Mouse (Mus musculus) forebrain, embryonic 13.5 days (tissue): ENCODE results near the gene Homer1. TPM values are rescaled to one million over a fixed set of nuclear protein-coding genes. Genes with fewer than 3 reads are reported as not detected.

Experiments used
- ATAC-seq: fragments of 200-750 bp; cut with Nextera tagmentation; 2 replicates; pipeline ENCODE4 v1.8.0; 2017
- H3K27ac ChIP-seq: fragments of 300-500 bp; sonication (generic); 2 replicates; pipeline ENCODE4 v1.5.1; 2015; ENCODE audit warnings: inconsistent platforms, mild to moderate bottlenecking, moderate library complexity
- H3K27me3 ChIP-seq: fragments of 300-500 bp; sonication (generic); 2 replicates; pipeline ENCODE4 v1.6.1; 2015; ENCODE audit warnings: mild to moderate bottlenecking, inconsistent platforms
- H3K36me3 ChIP-seq: fragments of 300-500 bp; sonication (generic); 2 replicates; pipeline ENCODE4 v1.6.1; 2015; ENCODE audit warnings: mild to moderate bottlenecking, inconsistent platforms; ENCODE audit not compliant: poor library complexity, severe bottlenecking
- H3K4me1 ChIP-seq: fragments of 300-500 bp; sonication (generic); 2 replicates; pipeline ENCODE4 v1.6.1; 2015; ENCODE audit warnings: inconsistent platforms
- H3K4me2 ChIP-seq: fragments of 300-500 bp; sonication (generic); 2 replicates; pipeline ENCODE4 v1.6.1; 2015; ENCODE audit warnings: inconsistent platforms, mild to moderate bottlenecking, moderate library complexity
- H3K4me3 ChIP-seq: fragments of 300-500 bp; sonication (generic); 2 replicates; pipeline ENCODE4 v1.5.1; 2015; ENCODE audit warnings: mild to moderate bottlenecking, inconsistent platforms
- H3K9ac ChIP-seq: fragments of 300-500 bp; sonication (generic); 2 replicates; pipeline ENCODE4 v1.6.1; 2015; ENCODE audit warnings: mild to moderate bottlenecking, inconsistent platforms
- H3K9me3 ChIP-seq: fragments of 300-500 bp; sonication (generic); replicated peaks from 2 replicates; pipeline ENCODE4 v1.6.1; 2016; ENCODE audit warnings: inconsistent platforms
- WGBS: fragments of 180-500 bp; shearing (Covaris S2); methylation state at CpG from one replicate; pipeline ENCODE4 v1.1.7; 2015; 5-methylcytosine and 5-hydroxymethylcytosine counted together
- polyA plus RNA-seq: library from polyadenylated mRNA; unstranded; fragments of >200 nt; fragmentation: Nextera tagmentation; extraction: Ambion mirVana; gene quantifications from 2 replicates; pipeline ENCODE4 v1.2.1, GENCODE M21; 2015

Gene Homer1
- 9.9 and 10.2 TPM in 2 replicates for polyA plus RNA-seq

DNA sequence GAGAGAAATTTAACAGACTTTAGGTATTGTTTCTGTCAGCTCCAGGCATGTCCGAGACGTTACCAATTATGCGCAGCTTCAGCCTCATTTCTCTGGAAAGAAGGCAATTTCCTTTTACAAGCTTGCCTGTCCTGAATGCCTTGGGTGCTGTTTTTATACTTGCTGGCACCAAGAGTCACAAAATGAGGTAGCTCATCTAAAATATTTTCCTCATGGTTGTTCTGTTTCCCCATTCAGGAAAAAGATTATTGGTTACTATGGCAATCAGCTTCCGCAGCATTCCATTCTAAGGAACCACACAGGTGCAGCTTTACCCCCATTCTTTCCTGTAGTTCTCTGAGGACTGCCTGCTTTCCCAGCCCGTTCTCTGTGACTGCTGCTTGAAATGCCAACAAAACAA lies at the start of gene Homer1:
TSS of gene Homer1 (plus strand) at position 320 of the 400 bp plus-strand sequence.
- Histone ChIP-seq H3K4me1 (0 out of 2 replicates have a peak, but pooled peaks cover 7% of the 10 kb centered on the region), H3K4me3 (no peak within 1 kb of the TSS), H3K4me2 (no peak within 1 kb of the TSS), H3K9ac (no peak within 1 kb of the TSS), H3K27ac (no peak within 1 kb of the TSS), H3K27me3 (no peaks in the 10 kb centered on the region), H3K9me3 (no peaks in the 10 kb centered on the region), H3K36me3 (no peaks in the 10 kb centered on the region)
- WGBS = 61% methylated on average over 5 of the region's 5 CpGs
- ATAC-seq = no peak

DNA sequence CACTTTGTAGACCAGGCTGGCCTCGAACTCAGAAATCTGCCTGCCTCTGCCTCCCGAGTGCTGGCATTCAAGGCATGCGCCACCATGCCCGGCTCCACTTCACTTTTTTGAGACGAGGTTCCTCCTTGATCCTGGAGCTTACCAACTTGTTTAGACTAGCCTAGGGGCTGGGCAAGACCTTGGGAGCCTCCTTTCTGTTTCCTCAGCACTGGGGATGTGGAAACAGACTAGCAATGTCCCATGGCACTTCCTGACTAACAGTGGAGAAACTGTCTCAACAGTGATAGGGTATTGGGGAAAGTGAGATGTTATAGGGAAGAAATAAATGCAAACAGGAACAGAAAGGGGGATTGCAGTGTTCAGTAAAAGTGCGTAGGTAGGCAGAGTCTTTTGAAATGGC lies 47.7 kb upstream of the Homer1 start:
- Histone ChIP-seq H3K9me3 (no peaks in the 10 kb centered on the region), H3K27ac (no peak overlapping the region), H3K27me3 (no peaks in the 10 kb centered on the region), H3K36me3 (no peaks in the 10 kb centered on the region), H3K9ac (no peak overlapping the region), H3K4me2 (no peak overlapping the region), H3K4me3 (no peak overlapping the region), H3K4me1 (no peaks in the 10 kb centered on the region)
- ATAC-seq = no peak
- WGBS = 89% methylated on average over 6 of the region's 6 CpGs

DNA sequence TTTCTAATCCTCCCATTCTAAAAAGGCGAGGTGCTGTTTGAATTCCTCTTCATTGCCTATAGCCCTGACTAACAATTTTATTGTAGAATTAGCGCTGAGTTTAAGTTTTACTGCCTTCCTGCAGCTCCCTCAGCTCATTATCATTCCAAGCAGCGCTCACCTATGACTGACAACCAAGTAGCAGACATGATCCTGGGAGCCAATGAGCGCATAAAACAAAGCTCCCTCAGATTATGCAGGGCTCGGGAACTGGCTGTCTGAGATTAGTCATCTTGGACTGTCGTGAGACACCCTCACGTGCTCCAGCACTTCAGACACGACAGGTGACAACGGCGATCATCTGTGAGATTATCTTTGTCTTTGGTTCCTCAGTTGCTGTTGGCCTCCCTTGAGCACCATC lies 47.3 kb upstream of the Homer1 start:
- H3K36me3 ChIP-seq = no peaks in the 10 kb centered on the region

DNA sequence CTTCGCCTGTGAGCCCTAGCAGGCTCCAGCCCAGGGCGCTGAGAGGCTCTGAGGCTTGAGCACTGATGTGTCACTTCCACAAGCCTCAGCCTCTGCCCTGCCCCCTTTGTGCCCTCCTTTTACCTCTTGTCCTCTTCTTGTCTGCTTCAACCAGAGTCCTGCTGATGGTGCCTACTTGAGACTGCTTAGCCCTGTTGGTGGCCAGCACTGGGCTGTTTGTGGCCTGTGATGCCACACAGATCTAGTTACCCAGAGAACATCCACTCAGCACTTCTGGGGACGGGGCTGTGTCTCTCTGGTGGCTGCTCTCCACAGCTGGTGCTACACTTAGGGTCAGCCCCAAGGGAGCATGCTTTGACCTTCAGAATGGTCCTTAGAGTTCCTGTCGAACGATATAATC lies 46.5 kb upstream of the Homer1 start:
- 86% methylated on average over 5 of the region's 5 CpGs for WGBS
- H3K36me3 ChIP-seq = no peaks in the 10 kb centered on the region
- H3K4me1 ChIP-seq = no peaks in the 10 kb centered on the region
- H3K4me3 ChIP-seq = no peak overlapping the region
- H3K9ac ChIP-seq = no peak overlapping the region
- H3K9me3 ChIP-seq = no peaks in the 10 kb centered on the region
- H3K27ac ChIP-seq = no peak overlapping the region
- no peak overlapping the region for H3K4me2 ChIP-seq
- no peak for ATAC-seq
- no peaks in the 10 kb centered on the region for H3K27me3 ChIP-seq

More for the DNA sequence above, 47.3 kb upstream of the Homer1 start:
- ATAC-seq = no peak
- Histone ChIP-seq H3K4me1 (no peaks in the 10 kb centered on the region), H3K9ac (no peak overlapping the region), H3K27ac (no peak overlapping the region), H3K9me3 (no peaks in the 10 kb centered on the region), H3K27me3 (no peaks in the 10 kb centered on the region), H3K4me2 (no peak overlapping the region), H3K4me3 (no peak overlapping the region)
- WGBS = 74% methylated on average over 10 of the region's 10 CpGs

DNA sequence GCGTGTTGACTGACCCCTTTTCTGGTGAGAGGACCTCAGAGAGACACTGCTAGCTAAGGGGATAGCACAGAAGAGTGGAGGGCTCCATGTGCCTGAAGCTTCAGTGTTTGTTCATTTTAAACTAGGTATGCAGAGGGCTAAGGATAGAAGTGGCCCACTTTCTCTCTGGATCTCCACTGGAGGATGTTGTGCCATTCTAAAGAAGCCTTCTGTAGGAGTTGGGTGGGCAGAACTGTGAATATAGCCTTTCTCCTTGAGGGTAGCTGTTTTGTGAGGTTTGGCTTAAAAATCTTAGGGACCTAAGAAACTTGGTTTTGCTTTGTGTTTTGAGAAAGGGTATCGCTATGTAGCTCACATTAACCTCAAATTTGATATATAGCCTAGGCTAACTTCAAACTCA lies 32.3 kb upstream of the Homer1 start:
- H3K4me1 ChIP-seq = no peaks in the 10 kb centered on the region
- no peak overlapping the region for H3K4me2 ChIP-seq
- no peak overlapping the region for H3K9ac ChIP-seq
- no peak overlapping the region for H3K27ac ChIP-seq
- no peak overlapping the region for H3K4me3 ChIP-seq
- WGBS = 78% methylated on average over 2 of the region's 2 CpGs
- ATAC-seq = no peak
- no peaks in the 10 kb centered on the region for H3K36me3 ChIP-seq
- no peaks in the 10 kb centered on the region for H3K9me3 ChIP-seq
- no peaks in the 10 kb centered on the region for H3K27me3 ChIP-seq

DNA sequence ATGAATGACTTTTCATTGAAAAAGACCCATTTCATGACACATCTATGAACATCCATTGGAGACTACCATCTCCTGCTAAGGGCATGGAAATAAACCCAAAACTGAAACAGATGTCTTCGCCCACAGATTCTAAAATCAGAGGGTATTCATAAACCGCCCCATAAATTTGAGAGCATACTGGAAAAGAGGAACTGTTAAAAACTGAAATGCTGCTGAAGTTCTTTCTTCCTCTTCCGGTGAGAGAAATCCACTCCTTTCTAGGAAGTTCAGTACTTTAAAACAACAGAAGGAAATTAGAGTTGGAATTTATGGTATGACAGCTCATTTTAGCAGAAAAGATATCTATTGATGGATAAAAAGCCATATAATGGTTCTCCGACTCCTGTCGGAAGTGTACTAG lies 1.1 kb downstream of the Homer1 start:
- H3K9ac ChIP-seq = no peak overlapping the region
- H3K36me3 ChIP-seq = no peaks in the 10 kb centered on the region
- no peak overlapping the region for H3K27ac ChIP-seq
- WGBS = 96% methylated on average over 5 of the region's 5 CpGs
- no peaks in the 10 kb centered on the region for H3K27me3 ChIP-seq
- H3K4me2 ChIP-seq = no peak overlapping the region
- ATAC-seq = no peak
- H3K4me1 ChIP-seq = peaks cover 13% of the 10 kb centered on the region
- H3K9me3 ChIP-seq = no peaks in the 10 kb centered on the region
- no peak overlapping the region for H3K4me3 ChIP-seq

DNA sequence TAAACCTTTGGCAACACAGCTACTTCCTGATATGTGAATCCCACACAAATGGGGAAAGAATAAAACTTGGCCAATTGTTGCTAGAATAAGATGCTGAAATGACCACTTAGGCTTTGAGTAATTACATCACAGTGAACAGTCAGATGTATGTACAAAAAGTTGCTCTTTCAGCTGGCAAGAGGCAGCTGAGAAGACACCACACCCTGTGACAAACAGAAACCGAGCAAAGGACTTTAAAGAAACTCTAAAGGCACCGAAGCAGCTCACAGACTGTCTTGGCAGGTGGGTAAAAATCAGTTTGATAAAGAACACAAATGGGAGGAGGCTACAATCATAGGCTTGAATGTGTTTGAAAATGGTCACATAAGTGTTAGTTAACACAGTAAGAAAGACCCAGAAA lies 1.6 kb downstream of the Homer1 start:
- Histone ChIP-seq H3K9ac (no peak overlapping the region), H3K27me3 (no peaks in the 10 kb centered on the region), H3K36me3 (no peaks in the 10 kb centered on the region), H3K4me1 (peaks cover 18% of the 10 kb centered on the region), H3K4me3 (no peak overlapping the region), H3K4me2 (no peak overlapping the region), H3K9me3 (no peaks in the 10 kb centered on the region), H3K27ac (no peak overlapping the region)
- ATAC-seq = no peak
- WGBS = 79% methylated on average over 2 of the region's 2 CpGs

DNA sequence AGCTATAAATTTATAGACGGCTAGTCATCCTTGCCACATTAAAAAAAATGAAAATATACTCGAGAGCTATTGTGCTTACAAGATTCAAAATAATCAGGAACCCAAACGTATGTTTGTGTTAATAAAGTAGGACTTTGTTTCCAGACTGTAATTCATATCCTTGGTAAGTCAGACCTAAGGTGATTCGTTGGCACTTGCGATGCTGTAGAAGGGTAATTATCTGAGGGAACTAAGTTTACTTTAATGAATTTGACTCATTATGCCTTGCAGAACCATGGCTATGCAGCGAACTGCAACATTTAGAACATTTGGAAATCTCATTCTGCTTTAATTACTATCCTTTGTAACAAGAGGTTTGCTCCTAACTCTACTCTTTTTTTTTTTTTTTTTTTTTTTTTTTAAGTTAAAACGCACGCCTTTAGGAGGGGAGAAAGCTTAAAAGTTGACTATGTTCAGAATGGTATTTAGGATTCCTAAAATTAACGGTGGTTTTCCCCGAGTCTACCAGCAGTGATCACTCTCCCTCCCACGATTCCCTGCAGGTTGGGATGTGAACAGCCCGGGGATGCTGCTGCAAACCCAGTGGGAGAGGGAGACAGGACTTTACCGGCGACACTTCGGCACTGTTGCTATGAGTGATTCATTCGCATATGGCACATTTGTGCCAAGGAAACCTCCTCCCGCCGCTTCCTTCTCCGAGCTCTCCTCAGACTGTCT lies 3.6 kb downstream of the Homer1 start:
- WGBS = 11% methylated on average over 19 of the region's 19 CpGs
- H3K9ac ChIP-seq = peak overlapping the region; percentile 91
- no peaks in the 10 kb centered on the region for H3K9me3 ChIP-seq
- ATAC-seq = peak; percentile 72
- H3K27ac ChIP-seq = peak overlapping the region; percentile 98
- H3K4me1 ChIP-seq = peaks cover 36% of the 10 kb centered on the region
- no peaks in the 10 kb centered on the region for H3K27me3 ChIP-seq
- no peaks in the 10 kb centered on the region for H3K36me3 ChIP-seq
- H3K4me2 ChIP-seq = peak overlapping the region; percentile 84
- peak overlapping the region; percentile 82 for H3K4me3 ChIP-seq

DNA sequence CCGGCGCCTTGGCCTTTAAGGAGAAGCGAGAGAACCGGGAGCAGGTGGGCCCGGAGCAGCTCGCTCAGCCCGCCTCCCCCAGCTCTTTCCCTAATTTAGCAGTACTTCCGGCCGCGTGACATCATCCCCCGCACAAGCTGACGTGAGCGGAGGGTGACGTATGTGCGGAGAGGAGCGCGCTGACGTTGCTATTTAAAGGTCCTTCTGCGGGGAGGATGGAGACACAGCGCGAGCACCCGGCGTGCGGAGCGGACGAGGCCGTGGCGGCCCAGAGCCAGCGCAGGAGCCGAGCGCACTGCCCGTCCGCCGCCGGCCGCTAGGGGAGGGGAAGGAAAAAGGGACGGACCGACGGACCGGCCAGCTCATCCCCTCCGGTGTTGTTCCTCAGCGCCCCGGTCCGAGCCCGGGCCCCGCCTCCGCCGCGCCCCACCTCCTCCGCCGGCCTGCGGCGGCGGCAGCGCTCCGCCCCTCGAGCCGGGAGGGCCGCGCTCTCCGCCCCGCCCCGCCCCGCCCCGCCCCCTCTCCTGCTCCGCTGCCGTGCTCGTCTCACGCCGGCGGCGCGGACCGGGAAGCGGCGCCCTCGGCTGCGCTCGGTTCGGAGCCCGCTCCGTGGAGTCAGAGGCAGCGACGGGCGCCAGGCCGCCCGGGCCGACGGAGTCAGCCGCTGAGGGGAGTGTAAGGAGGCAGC lies 4.3 kb downstream of the Homer1 start:
- H3K4me1 ChIP-seq = peaks cover 43% of the 10 kb centered on the region
- 0% methylated on average over 45 of the region's 90 CpGs for WGBS
- peak overlapping the region; percentile 84 for H3K4me2 ChIP-seq
- no peaks in the 10 kb centered on the region for H3K9me3 ChIP-seq
- peak; percentile 97 for ATAC-seq
- H3K9ac ChIP-seq = peak overlapping the region; percentile 91
- H3K27ac ChIP-seq = peak overlapping the region; percentile 98
- peak overlapping the region; percentile 82 for H3K4me3 ChIP-seq
- no peaks in the 10 kb centered on the region for H3K27me3 ChIP-seq
- no peaks in the 10 kb centered on the region for H3K36me3 ChIP-seq

DNA sequence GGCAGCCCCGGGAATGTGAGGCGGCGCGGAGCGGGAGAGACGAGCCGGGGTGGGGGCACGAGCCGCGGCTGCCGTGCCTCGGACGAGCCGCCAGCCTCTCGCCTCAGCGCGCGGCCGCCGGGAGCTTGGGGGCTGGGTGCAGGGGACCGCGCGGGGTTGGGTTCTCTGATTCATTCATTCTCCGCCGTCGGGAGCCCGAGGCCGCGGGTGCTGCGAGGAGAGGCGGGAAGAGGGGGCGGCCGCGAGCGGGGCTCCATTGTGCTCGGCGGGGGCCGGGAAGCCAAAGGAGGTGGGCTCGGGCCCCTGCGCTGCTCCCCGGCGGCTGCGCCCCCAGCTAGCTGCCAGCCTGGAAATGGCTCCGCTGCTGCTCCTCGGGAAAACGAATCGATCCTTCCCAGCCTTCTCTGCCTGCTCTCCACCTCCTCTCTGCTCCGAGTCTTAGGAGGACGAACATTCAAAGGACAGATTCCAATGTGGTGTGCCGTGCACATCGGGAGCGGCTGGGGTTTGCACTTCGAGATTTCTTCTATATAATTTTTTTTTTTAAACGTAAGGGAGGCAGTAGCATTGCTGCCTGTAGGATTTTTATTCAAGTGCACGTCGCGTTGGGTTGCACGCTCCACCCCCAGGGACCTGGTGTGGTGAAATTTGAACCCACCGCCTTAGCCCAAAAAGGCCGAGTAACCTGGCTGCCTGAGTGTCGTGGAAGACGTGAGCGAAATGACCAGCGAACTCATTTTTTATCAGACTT lies 5.0 kb downstream of the Homer1 start:
- Histone ChIP-seq H3K9ac (peak overlapping the region; percentile 91), H3K9me3 (no peaks in the 10 kb centered on the region), H3K36me3 (no peaks in the 10 kb centered on the region), H3K4me3 (peak overlapping the region; percentile 82), H3K27ac (peak overlapping the region; percentile 98), H3K27me3 (no peaks in the 10 kb centered on the region), H3K4me2 (peak overlapping the region; percentile 84), H3K4me1 (peaks cover 49% of the 10 kb centered on the region)
- ATAC-seq = no peak; the same call in 1 of the 2 replicates
- WGBS = under 1% methylated on average over 55 of the region's 64 CpGs

DNA sequence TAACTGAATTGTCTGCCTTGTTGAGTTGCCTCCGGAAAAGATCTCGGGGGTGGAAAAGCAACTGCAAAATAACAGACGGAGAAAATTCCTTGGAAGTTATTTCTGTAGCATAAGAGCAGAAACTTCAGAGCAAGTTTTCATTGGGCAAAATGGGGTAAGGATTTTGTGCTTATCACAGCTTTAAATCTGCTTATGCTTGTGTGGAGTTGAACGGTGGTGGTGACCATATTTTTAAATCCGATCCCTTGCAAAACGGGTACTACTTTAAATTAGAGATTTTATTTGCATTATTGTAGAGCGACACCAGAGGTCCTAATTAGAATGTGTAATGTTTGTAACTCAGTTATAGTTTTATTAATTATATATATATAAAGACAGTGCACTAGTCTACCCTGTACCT lies 5.7 kb downstream of the Homer1 start:
- Histone ChIP-seq H3K4me1 (peaks cover 51% of the 10 kb centered on the region), H3K27ac (no peak overlapping the region), H3K27me3 (no peaks in the 10 kb centered on the region), H3K9ac (peak overlapping the region; percentile 91), H3K4me2 (peak overlapping the region; percentile 84), H3K4me3 (peak overlapping the region; percentile 82), H3K36me3 (no peaks in the 10 kb centered on the region), H3K9me3 (no peaks in the 10 kb centered on the region)
- WGBS = 3% methylated on average over 7 of the region's 7 CpGs
- ATAC-seq = no peak

DNA sequence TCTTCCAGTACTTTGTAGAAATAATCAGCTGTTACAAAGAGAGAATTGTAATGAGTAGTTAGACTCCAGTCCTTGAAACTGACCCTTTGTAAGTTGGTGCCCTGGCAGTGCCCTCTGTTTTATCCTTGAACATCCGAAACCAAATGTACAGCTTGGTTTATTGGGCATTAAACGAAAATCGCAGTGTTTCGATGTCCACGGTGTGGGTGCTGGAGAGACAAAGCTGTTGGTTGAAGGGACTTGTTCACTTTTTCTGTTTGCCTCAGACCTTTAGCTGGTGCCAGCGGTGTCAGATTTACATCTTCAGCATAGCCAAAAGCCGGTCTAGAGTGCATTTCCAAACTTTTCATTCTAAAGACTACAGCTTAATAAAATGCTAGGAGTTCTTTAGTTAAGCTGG lies 6.2 kb downstream of the Homer1 start:
- Histone ChIP-seq H3K9ac (peak overlapping the region; percentile 63), H3K4me3 (peak overlapping the region; percentile 82), H3K36me3 (no peaks in the 10 kb centered on the region), H3K4me1 (peaks cover 51% of the 10 kb centered on the region), H3K4me2 (peak overlapping the region; percentile 84), H3K9me3 (no peaks in the 10 kb centered on the region), H3K27me3 (no peaks in the 10 kb centered on the region), H3K27ac (no peak overlapping the region)
- ATAC-seq = no peak
- WGBS = 9% methylated on average over 7 of the region's 7 CpGs
